Mouse (Mus musculus): ENCODE results near the gene Lmcd1.

DNA sequence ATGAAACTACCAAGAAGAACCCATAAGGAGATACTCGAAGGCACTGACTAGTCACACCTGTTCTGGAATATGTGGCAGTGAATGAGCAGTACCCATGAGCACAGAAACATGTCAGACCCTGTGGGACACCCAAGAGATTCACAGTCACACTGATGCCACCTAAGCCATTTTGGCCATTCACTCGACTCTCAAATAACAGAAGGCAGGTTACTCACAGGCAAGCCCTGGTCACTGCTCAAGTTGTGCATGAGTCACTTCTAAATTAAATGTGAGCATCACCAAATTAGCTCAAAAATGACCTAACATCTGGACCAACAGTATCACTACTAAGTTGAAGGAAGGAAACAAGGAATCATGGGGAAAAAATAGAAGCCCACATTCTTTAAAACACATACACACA lies 18.6 kb upstream of the Lmcd1 start:
- TF ChIP-seq POLR2A (IDR thresholded peaks at IDR 0.05; ENCODE audit: control insufficient read depth in 1 of 2, insufficient read depth in 1 of 2, low read depth in 1 of 2, low read length in 2 of 2, poor library complexity in 1 of 2) = no peak
- TF ChIP-seq UBTF (IDR thresholded peaks at IDR 0.05; ENCODE audit: borderline replicate concordance, insufficient read depth, low read depth, low read length) = no peak
- TF ChIP-seq KAT2A (conservative IDR thresholded peaks at IDR 0.05; ENCODE audit: low read depth, low read length) = no peak

Measured in MEL (cell line).